Mouse (Mus musculus): ENCODE measurements around the gene Frmd4b.

Gene Frmd4b

GRCm38 (mm10) chr6:97486813-97487361 lies 130.5 kb downstream of the Frmd4b start:
- in situ Hi-C loops (cut with MboI; ENCODE audit: low sequenced_read_pairs) = no loop called here

- in situ Hi-C loops (cut with MboI; ENCODE audit: low sequenced_read_pairs) = no loop called here
These were observed 131.4 kb downstream of the Frmd4b start for GRCm38 (mm10) chr6:97485886-97486386.

- in situ Hi-C loops (cut with MboI; ENCODE audit: low sequenced_read_pairs) = no loop called here
These were observed 135.4 kb downstream of the Frmd4b start for GRCm38 (mm10) chr6:97481912-97482311.

GRCm38 (mm10) chr6:97478981-97479860 lies 138.1 kb downstream of the Frmd4b start:
- in situ Hi-C loops (cut with MboI; ENCODE audit: low sequenced_read_pairs) = no loop called here

- in situ Hi-C loops (cut with MboI; ENCODE audit: low sequenced_read_pairs) = no loop called here
These were observed 143.7 kb downstream of the Frmd4b start for GRCm38 (mm10) chr6:97473672-97474071.

GRCm38 (mm10) chr6:97472873-97473550 lies 144.3 kb downstream of the Frmd4b start:
- in situ Hi-C loops (cut with MboI; ENCODE audit: low sequenced_read_pairs) = no loop called here

GRCm38 (mm10) chr6:97463898-97464524 lies 153.3 kb downstream of the Frmd4b start:
- in situ Hi-C loops (cut with MboI; ENCODE audit: low sequenced_read_pairs) = no loop called here

GRCm38 (mm10) chr6:97462421-97462820 lies 154.9 kb downstream of the Frmd4b start:
- in situ Hi-C loops (cut with MboI; ENCODE audit: low sequenced_read_pairs) = no loop called here

- in situ Hi-C loops (cut with MboI; ENCODE audit: low sequenced_read_pairs) = no loop called here
These were observed 158.2 kb downstream of the Frmd4b start for GRCm38 (mm10) chr6:97459112-97459511.

GRCm38 (mm10) chr6:97458358-97458757 lies 159.0 kb downstream of the Frmd4b start:
- in situ Hi-C loops (cut with MboI; ENCODE audit: low sequenced_read_pairs) = no loop called here

GRCm38 (mm10) chr6:97457954-97458353 lies 159.4 kb downstream of the Frmd4b start:
- in situ Hi-C loops (cut with MboI; ENCODE audit: low sequenced_read_pairs) = no loop called here

- in situ Hi-C loops (cut with MboI; ENCODE audit: low sequenced_read_pairs) = no loop called here
These were observed 160.1 kb downstream of the Frmd4b start for GRCm38 (mm10) chr6:97457210-97457609.

GRCm38 (mm10) chr6:97452223-97452622 lies 165.1 kb downstream of the Frmd4b start:
- in situ Hi-C loops (cut with MboI; ENCODE audit: low sequenced_read_pairs) = no loop called here

- in situ Hi-C loops (cut with MboI; ENCODE audit: low sequenced_read_pairs) = no loop called here
These were observed 167.5 kb downstream of the Frmd4b start for GRCm38 (mm10) chr6:97449806-97450205.

GRCm38 (mm10) chr6:97447020-97447419 lies 170.3 kb downstream of the Frmd4b start:
- in situ Hi-C loops (cut with MboI; ENCODE audit: low sequenced_read_pairs) = no loop called here

GRCm38 (mm10) chr6:97444145-97444544 lies 173.2 kb downstream of the Frmd4b start:
- in situ Hi-C loops (cut with MboI; ENCODE audit: low sequenced_read_pairs) = no loop called here

- in situ Hi-C loops (cut with MboI; ENCODE audit: low sequenced_read_pairs) = no loop called here
These were observed 173.8 kb downstream of the Frmd4b start for GRCm38 (mm10) chr6:97443522-97443921.

- in situ Hi-C loops (cut with MboI; ENCODE audit: low sequenced_read_pairs) = no loop called here
These were observed 176.0 kb downstream of the Frmd4b start for GRCm38 (mm10) chr6:97441357-97441756.

- in situ Hi-C loops (cut with MboI; ENCODE audit: low sequenced_read_pairs) = no loop called here
These were observed 178.3 kb downstream of the Frmd4b start for GRCm38 (mm10) chr6:97438918-97439645.

- in situ Hi-C loops (cut with MboI; ENCODE audit: low sequenced_read_pairs) = no loop called here
These were observed 182.6 kb downstream of the Frmd4b start for GRCm38 (mm10) chr6:97434753-97435152.
